Mouse (Mus musculus): ENCODE measurements around the gene Gm49391.
"Not testable (repeated sequence)": the region's sequence is repeated elsewhere in the genome, so short reads cannot be mapped to it uniquely, and the experiment has no call there.

The Gm49391 gene

GRCm38 (mm10) chr13:60936500-60936901 lies at the start of gene Gm49391, which contains the start of gene Ctla2a:
Gene Gm49391 (minus strand): TSS chr13:60936571.
Gene Ctla2a (minus strand): TSS chr13:60936625.
- in situ Hi-C loops (cut with MboI): no loop called here

GRCm38 (mm10) chr13:60972319-60972718 lies 35.9 kb upstream of the Gm49391 start:
- in situ Hi-C loops (cut with MboI): not testable (repeated sequence)

- in situ Hi-C loops (cut with MboI): not testable (repeated sequence)
Measured at GRCm38 (mm10) chr13:60963985-60964384, 27.6 kb upstream of the Gm49391 start.

GRCm38 (mm10) chr13:60961706-60962105 lies 25.3 kb upstream of the Gm49391 start:
- in situ Hi-C loops (cut with MboI): no loop called here

GRCm38 (mm10) chr13:60941884-60942283 lies 5.5 kb upstream of the Gm49391 start, which contains the start of gene Tpbpa:
Gene Tpbpa (minus strand): TSS chr13:60941984.
- in situ Hi-C loops (cut with MboI): not testable (repeated sequence)

GRCm38 (mm10) chr13:60935490-60935889 lies 881 bp downstream of the Gm49391 start, which contains the start of gene Gm49393:
Gene Gm49393 (minus strand): TSS chr13:60935590.
- in situ Hi-C loops (cut with MboI): not testable (repeated sequence)

GRCm38 (mm10) chr13:60904780-60905179 lies 31.6 kb downstream of the Gm49391 start, which contains the start of gene Tpbpb:
Gene Tpbpb (minus strand): TSS chr13:60904880.
- in situ Hi-C loops (cut with MboI): not testable (repeated sequence)

- in situ Hi-C loops (cut with MboI): no loop called here
Measured at GRCm38 (mm10) chr13:60897328-60897727, 39.0 kb downstream of the Gm49391 start, which contains the start of gene Ctla2b. Gene Ctla2b (minus strand): TSS chr13:60897447.

- in situ Hi-C loops (cut with MboI): not testable (repeated sequence)
Measured at GRCm38 (mm10) chr13:60896794-60897193, 39.6 kb downstream of the Gm49391 start, which contains the start of gene Gm49392. Gene Gm49392 (minus strand): TSS chr13:60896894.

- in situ Hi-C loops (cut with MboI): no loop called here
Measured at GRCm38 (mm10) chr13:60895406-60896160, 40.8 kb downstream of the Gm49391 start.

- in situ Hi-C loops (cut with MboI): no loop called here
Measured at GRCm38 (mm10) chr13:60892301-60892700, 44.1 kb downstream of the Gm49391 start.

GRCm38 (mm10) chr13:60864281-60864680 lies 72.1 kb downstream of the Gm49391 start, which contains the start of gene 4930486L24Rik:
Gene 4930486L24Rik (minus strand): TSS chr13:60864475.
- in situ Hi-C loops (cut with MboI): no loop called here

GRCm38 (mm10) chr13:60848241-60849120 lies 87.9 kb downstream of the Gm49391 start:
- in situ Hi-C loops (cut with MboI): no loop called here
